Mouse (Mus musculus) liver (tissue): ENCODE measurements around the gene Fars2.

Experiments
- DNase-seq: peaks from one replicate; pipeline ENCODE4 v3.0.0-alpha.2; 2020; ENCODE audit warnings: mixed read lengths

Fars2 gene

DNA sequence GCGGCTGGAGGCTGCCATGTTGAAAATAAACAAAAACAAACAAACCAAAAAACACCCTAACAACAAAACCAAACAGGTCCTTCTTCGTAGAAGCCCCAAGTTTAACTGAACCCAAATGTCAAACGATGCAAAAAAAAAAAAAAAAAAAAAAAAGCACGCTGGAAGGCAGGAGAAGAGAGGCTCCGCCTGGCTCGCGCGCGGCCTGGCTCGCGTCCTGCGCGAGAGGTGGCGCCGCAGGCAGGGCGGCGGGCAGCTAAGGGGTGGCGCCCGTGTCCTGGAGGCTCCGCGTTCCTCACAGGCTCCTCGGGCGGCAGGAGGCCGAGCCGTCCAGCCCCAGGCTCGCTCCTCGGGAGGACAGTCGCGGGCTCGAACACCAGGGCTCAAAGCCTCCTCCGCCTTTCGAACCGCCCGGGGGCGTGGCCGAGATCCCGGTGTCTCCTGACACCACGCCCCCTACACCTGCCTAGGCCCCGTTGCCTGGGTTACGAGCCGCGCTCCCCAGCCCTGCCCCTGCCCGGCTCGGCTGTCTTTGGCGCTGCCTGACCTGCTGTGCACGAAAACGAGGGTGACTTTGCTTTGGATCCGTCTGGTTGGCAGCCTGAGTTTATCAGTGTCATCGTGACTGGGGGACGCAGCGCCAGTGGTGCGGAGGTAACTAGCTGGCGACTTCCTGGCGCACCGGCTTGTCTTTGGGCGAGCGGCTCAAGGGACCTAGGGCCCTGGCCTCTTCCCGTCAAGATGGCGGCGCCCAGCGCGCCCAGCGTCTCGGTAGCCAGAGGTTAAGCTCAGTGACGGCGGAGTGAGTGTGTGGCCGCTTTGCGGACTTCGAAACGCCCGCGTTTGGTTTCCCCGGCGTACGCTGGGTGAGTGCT, at the start of gene Fars2, which contains the start of gene Lyrm4:
Gene Fars2, plus strand, starts transcription at position 270 of the 872 bp plus-strand sequence.
Gene Lyrm4, minus strand, starts transcription at position 384 of the 872 bp plus-strand sequence.
- DNase-seq = peak; percentile 98

DNA sequence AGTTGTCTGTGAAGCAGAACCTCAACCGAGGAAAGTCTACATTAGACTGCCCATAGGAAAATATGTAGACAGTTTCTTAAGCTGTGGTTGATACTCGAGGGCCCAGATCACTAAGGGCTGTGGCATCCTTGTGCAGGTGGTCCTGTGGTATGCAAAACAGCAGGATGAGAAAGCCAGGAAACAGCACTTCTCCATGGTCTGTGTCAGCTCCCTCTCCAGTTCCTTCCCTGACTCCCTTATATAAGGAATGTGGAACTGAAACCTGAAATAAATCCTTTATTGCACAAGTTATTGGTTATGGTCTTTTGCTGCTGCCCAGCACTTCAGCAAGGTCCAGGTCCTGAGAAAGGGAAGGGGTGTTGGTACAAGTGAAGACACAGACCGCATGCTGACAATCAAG, 42.7 kb upstream of the Fars2 start:
- no peak for DNase-seq

- no peak for DNase-seq
Observed at GRCm38 (mm10) chr13:36081591-36081990, 35.6 kb upstream of the Fars2 start.

DNA sequence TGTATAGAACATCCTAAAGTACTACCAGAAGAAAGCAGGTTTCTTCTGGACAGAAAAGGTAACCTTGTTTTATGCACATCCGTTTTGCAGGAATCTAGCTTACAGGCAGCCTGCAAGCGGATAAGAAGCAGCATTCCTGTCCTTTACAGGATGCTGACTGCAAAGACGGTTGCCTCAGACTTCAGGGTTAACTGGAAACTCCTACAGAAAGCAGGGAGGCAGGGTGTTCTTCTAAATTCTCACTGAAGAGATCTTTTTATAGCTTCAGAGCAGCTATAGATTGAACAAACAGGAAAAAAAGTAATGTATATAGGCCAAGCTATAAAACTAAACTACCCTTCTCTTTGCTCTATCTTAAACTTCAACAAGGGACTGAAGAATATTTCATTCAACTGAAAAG, 32.5 kb upstream of the Fars2 start:
- DNase-seq = no peak

- no peak for DNase-seq
Observed at GRCm38 (mm10) chr13:36085971-36086370, 31.2 kb upstream of the Fars2 start.

GRCm38 (mm10) chr13:36086608-36087391, 30.4 kb upstream of the Fars2 start:
- peak; percentile 60 for DNase-seq

DNA sequence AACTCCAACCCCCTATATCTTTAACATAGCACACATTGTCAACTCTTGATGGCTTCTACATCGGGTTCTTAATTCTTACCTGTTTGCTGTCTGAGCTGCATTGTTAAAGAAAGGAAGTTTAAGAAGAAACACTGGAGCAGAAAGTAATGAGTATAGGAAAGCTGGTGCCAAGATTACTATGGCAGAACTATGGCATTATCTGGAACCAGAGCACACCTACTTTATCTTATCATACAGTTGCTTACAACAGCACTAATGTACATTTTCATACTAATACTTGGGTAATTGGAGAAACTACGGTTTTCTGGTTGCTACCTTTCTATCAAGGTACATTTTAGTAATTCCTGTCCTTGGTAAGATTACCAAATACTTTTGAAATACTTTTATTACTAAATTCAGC, 29.8 kb upstream of the Fars2 start:
- DNase-seq = no peak

- DNase-seq = no peak
Observed at GRCm38 (mm10) chr13:36088168-36088567, 29.0 kb upstream of the Fars2 start.

DNA sequence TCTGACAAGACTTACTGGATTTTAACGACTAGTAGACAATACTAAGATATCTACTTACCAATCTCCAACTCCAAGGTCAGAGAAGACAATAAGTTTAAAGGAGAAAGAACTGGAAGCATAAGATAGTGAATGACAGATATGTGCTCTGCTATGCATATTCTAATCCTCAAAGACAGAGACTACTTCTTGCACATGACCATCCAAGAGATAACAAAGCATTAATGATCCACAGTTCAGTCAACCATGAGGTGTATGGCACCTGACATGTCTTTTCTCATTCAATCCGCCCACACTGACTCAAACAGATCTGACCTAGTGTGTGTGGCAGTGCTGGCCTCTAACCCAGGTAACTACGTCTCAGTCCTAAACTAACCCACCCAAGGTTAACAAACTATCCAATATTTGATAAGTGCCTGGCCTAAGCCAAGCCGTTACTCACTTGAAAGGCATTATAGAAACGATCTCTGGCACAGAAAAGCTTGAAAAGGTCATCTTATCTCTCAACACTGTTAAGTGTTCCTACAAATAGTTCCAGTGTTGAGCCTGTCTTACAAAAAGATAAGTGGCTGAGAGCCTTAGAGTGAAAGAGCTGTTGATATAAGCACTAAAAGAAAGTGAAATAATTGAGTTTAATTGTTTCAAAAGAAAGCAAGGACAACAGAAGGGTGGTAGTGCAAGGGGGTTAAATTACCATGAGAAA, 20.4 kb upstream of the Fars2 start:
- DNase-seq = no peak

DNA sequence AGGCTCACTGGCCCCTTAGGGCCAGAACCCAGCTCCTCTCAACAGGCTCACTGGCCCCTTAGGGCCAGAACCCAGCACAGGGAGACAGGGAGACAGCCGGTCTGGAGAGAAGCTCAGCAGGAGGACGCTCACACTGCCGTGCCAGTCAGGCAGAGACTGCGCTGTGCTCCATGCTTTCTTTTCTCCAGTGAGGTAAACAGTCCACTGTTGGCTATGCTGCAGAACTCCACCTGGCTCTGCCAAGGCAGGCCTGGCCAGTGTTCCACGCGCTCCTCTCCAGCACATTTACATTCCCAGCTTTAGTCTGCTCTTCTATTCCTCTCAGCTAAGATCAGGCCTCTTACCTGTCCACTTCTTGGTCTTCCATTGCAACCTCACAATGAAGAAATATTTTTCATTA, 11.6 kb upstream of the Fars2 start:
- DNase-seq = no peak

- DNase-seq = no peak
Observed at GRCm38 (mm10) chr13:36108528-36108927, 8.7 kb upstream of the Fars2 start.

DNA sequence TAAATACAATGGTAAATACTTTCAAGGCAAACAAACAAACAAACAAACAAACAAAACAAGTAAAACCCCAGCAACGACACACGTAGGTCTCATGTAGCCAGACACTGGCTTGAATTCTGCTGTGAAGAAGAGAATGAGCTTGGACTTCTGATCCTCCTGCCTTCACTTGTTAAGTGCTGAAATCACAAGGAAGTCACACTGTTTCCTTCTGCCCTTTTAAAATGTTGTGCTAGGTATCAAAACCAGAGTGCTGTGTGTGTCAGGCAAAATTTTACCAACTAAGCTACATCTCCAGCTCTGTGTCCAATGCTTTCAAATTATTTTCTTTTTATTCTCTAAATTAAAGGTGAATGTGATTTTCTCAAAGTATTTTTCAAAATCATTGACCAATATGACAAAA, 5.9 kb upstream of the Fars2 start:
- DNase-seq = no peak

GRCm38 (mm10) chr13:36113181-36113580, 4.0 kb upstream of the Fars2 start:
- no peak for DNase-seq

GRCm38 (mm10) chr13:36116520-36117142, 581 bp upstream of the Fars2 start:
- DNase-seq = peak; percentile 72

DNA sequence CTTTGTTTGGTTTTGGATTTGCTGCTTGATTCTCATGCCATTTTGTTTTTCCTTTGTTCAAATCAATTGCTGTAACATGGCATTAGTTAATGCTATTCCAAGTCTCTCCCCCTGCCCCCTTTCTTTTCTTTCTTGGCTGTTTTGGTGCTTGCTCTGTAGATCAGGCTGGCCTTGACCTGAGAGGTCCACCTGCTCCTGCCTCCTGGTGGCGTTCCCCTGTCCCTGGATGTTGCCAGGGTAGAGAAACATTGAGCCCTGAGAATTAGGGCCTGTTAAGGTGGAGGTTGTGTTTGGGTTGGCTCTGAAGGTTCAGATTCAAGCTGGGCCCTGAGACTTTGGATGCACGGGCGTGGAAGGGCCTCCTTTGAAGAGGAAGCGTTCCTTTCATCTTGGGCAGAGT, 2.5 kb downstream of the Fars2 start:
- DNase-seq = no peak

DNA sequence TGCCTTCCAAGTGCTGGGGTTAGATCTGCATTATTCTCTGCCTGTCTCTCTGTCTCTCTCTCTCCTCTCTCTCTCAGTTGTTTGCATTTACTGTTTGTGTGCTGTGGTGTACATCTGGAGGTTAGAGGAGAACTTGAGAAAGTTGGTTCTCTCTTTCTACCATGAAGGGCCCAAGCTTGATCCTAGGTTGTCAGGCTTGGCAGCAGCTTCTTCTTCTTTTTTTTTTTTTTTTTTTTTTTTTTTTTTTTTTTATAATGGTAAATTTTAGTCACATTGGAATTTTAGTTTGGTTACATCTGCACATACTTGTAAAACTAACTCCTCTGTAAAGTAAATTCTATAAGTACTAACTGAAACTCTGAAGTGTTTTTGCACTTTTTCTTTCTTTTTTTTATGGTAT, 3.4 kb downstream of the Fars2 start:
- DNase-seq = no peak

DNA sequence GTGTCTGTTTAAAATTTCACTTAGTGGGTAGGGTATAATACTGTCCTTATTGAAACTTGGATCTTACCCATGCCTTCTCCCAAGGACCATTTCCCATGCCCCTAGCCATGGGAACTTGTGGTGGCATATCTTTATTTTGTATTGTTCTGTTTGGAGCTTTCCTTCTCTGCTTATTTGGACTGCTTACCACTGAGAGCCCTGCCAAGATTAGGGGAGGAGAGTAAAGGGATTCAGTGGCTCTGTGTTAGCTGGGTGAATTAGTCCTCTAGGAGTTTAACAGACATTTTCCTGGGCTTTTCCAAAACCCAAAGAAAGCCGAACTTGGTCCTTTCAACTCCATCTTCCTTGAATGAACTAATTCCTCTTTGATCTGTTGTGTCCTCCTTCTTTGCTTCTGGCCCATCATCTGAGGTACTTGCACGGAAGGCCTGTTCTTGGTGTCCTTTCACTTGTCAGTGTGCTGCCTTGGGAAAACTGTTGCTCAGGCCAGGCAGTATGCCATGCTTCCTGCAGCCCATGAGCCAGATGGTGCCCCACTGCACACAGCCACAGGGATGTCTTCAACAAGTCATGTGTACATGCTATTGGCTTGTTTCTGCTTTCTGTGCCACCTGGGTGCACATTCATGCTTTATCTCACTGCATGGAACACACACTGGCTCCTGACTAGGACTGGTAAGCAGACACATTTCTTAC, 12.3 kb downstream of the Fars2 start:
- DNase-seq = no peak

DNA sequence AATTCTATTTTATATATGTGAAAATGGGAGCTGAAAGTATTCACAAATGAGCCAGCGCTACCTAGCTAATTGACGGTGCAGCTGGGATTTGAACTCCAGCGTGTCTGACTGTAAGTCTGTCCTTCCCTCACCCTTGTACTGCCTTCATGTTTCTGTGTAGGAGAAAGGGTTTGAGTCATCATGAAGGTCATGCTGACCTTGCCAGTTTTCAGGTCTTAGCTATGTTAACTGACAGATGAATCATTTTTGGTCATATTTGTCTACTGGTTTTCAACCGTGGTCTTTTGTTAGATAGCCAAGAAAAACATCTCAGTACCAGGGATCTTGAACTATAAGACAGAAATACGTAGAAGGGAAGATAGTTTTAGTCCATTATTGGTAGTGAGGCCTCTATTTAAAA, 14.2 kb downstream of the Fars2 start:
- DNase-seq = no peak

- DNase-seq = no peak
Observed at GRCm38 (mm10) chr13:36131992-36132649, 14.9 kb downstream of the Fars2 start.

DNA sequence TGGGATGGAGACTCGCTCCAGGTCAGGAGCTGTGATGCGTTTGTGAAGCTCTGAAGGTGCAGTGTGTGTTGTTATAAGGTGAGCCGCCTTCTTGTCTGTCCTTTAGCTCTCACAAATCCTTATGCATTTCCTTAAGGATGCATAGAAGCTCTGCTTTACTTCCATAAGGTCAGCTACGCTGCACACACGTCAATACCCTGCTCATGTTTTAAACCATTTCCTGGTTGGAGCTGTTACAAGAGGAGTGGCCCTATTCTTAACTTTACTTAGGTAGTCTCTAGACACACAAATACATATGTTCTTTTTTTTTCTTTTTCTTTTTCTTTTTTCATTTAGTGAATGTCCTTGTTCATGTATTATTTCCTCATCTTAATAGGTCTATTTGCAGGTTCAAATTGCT, 22.5 kb downstream of the Fars2 start:
- DNase-seq = no peak

- DNase-seq = no peak
Observed at GRCm38 (mm10) chr13:36140247-36141016, 23.2 kb downstream of the Fars2 start.
